Mouse (Mus musculus): Measurements from ENCODE around the gene Smad5.

DNA sequence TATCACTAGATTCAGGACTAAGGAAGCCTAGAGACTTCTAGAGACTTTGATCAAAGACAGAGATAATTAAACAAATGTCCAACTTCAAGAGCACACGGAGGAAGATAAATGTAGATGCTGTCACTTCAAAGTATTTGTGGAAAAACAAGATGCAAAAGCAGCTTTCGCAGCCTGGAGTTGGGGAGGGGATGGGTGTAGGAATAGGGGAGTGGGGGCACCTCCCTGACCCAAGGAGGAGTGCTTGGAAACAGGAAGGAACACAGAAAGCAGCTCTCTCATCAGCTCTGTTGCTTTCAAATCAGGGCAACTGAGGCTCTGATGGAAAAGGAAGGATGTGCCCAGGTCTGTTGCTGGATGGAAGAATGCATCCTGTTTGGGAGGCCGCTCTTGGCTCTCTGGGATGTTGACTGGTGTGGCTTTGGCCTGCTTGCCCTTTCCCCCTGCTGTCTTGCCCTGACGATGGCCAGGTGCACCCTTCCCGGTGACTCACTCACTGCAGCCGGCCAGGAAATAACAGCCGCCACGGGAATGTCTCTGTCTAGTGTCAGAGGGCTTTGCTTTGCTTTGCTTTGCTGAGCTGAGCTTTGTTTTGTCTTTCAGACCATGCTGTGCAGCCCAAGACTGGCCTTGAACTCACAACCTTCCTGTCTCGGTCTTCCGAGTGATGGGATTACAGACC, 23.8 kb upstream of the Smad5 start:
- no peak for TF ChIP-seq POLR2A (IDR thresholded peaks at IDR 0.05; ENCODE audit: extremely low read depth, insufficient read depth, low read length)
- TF ChIP-seq CTCF (IDR thresholded peaks at IDR 0.05; ENCODE audit: extremely low read depth, insufficient read depth, low read length): no peak

Measured in cortical plate, adult 2 months (tissue).